ENCODE assay signal across 25 mouse cellular contexts in genomic region chr7:31086175-31086755, GRCm38 (mm10). TPM values are rescaled to one million over a fixed set of nuclear protein-coding genes. Genes with fewer than 3 reads are reported as not detected.
A peak's percentile ranks its signal among the peaks of the same experiment; 100 is the strongest.
DNase-seq lines count a peak whose midpoint lies in the region; ATAC-seq and TF ChIP-seq lines count a peak whose summit lies in the region.
"Had no signal": no experiment of that assay in that cellular context is flagged by ENCODE, and none has a peak within 500 bp of the region (broad histone marks: within the 10 kb centered on the region; RNA-seq: fewer than 3 reads in every experiment).

No protein-coding gene starts in this region.

- no peak for TF ChIP-seq CTCF in cerebellum, adult 2 months (IDR thresholded peaks at IDR 0.05; ENCODE audit: borderline replicate concordance, insufficient read depth, low read depth, low read length)
- no peak for TF ChIP-seq CTCF in left cerebral cortex, adult 2 months (IDR thresholded peaks at IDR 0.05)

- no peak overlapping the region for H3K4me3 ChIP-seq in cerebellum, adult 2 months (replicated peaks; ENCODE audit: insufficient read depth, low read depth, low read length)
- H3K4me3 ChIP-seq in left cerebral cortex, adult 2 months: no peak overlapping the region
- no peak overlapping the region for H3K4me3 ChIP-seq in limb, embryonic 10.5 days
- no peak overlapping the region for H3K4me3 ChIP-seq in stomach, embryonic 14.5 days (ENCODE audit: low read depth, low read length)
- H3K4me3 ChIP-seq: erythroblast, embryonic 14.5 days; heart, embryonic 13.5 days; limb, embryonic 12.5 days; liver, embryonic 13.5 days had no signal

- TF ChIP-seq POLR2A in cerebellum, adult 2 months (IDR thresholded peaks at IDR 0.05; ENCODE audit: borderline replicate concordance, insufficient read depth, low read length): no peak

- no peaks in the 10 kb centered on the region for H3K9me3 ChIP-seq in limb, embryonic 10.5 days (replicated peaks)
- no peaks in the 10 kb centered on the region for H3K9me3 ChIP-seq in stomach, embryonic 14.5 days (ENCODE audit: control insufficient read depth, low read depth, low read length)
- H3K9me3 ChIP-seq: heart, embryonic 13.5 days; limb, embryonic 12.5 days; liver, embryonic 13.5 days had no signal

- WGBS in cerebellum, adult 2 months: 61% methylated on average over 9 of the region's 9 CpGs
- 91% methylated on average over 9 of the region's 9 CpGs for WGBS in limb, embryonic 10.5 days
- 91% methylated on average over 9 of the region's 9 CpGs for WGBS in stomach, embryonic 14.5 days

- H3K4me1 ChIP-seq in cerebellum, adult 2 months (ENCODE audit: control insufficient read depth, insufficient read depth, low read length): no peaks in the 10 kb centered on the region
- H3K4me1 ChIP-seq in limb, embryonic 10.5 days: peaks cover 20% of the 10 kb centered on the region; the same call in 1 of the 2 replicates
- H3K4me1 ChIP-seq in stomach, embryonic 14.5 days (ENCODE audit: control insufficient read depth, insufficient read depth, low read length): peaks cover 15% of the 10 kb centered on the region; the same call in 1 of the 2 replicates

- H3K4me2 ChIP-seq in stomach, embryonic 14.5 days (replicated peaks; ENCODE audit: low read depth, low read length): no peak overlapping the region
- H3K4me2 ChIP-seq: heart, embryonic 13.5 days; limb, embryonic 12.5 days; liver, embryonic 13.5 days; lung, embryonic 14.5 days had no signal

- intact Hi-C loops in left cerebral cortex, adult 2 months (cut with DNase I): no loop called here
- intact Hi-C loops in left cerebral cortex, postnatal 36 days (cut with DNase I): no loop called here

- no peaks in the 10 kb centered on the region for H3K27me3 ChIP-seq in cerebellum, adult 2 months (ENCODE audit: control insufficient read depth, insufficient read depth, low read length)
- no peaks in the 10 kb centered on the region for H3K27me3 ChIP-seq in limb, embryonic 10.5 days (ENCODE audit: low read depth, poor library complexity, severe bottlenecking)
- no peaks in the 10 kb centered on the region for H3K27me3 ChIP-seq in stomach, embryonic 14.5 days (ENCODE audit: control insufficient read depth, insufficient read depth, low read length)
- H3K27me3 ChIP-seq: heart, embryonic 13.5 days; limb, embryonic 12.5 days; liver, embryonic 13.5 days had no signal

- no peaks in the 10 kb centered on the region for H3K36me3 ChIP-seq in limb, embryonic 10.5 days
- H3K36me3 ChIP-seq in stomach, embryonic 14.5 days (ENCODE audit: control insufficient read depth, insufficient read depth, low read length): no peaks in the 10 kb centered on the region
- H3K36me3 ChIP-seq: G1E; heart, embryonic 13.5 days; limb, embryonic 12.5 days; liver, embryonic 13.5 days had no signal

- ATAC-seq in stomach, embryonic 14.5 days (ENCODE audit: insufficient number of reproducible peaks, insufficient read depth, low FRiP score, low read depth): no peak
- no peak for ATAC-seq in erythroid progenitor cell, adult 5-6 weeks (replicated peaks; ENCODE audit: low FRiP score, poor library complexity, severe bottlenecking)
- ATAC-seq: forebrain, embryonic 16.5 days had no signal

- no peak for DNase-seq in cerebellum, adult 2 months
- no peak for DNase-seq in cerebellum, adult 9-10 months
- no peak for DNase-seq in left cerebral cortex, adult 2 months (ENCODE audit: extremely low spot score in 1 of 2, low spot score in 2 of 2)
- no peak for DNase-seq in left cerebral cortex, postnatal 36 days (ENCODE audit: low spot score in 2 of 2)
- DNase-seq in limb, embryonic 10.5 days (ENCODE audit: low spot score): no peak
- DNase-seq in spleen, postnatal 14 days (ENCODE audit: low spot score in 2 of 2): no peak
- DNase-seq: adrenal gland, postnatal 25 days; cerebellum, adult 11 months; cerebellum, postnatal 25 days; heart, postnatal 4 days; kidney, adult 18-20 months; liver, embryonic 13.5 days; lung, embryonic 14.5 days; lung, postnatal 4 days; midbrain, embryonic 14.5 days; thymus, adult 2 months had no signal

- H3K27ac ChIP-seq in cerebellum, adult 2 months (ENCODE audit: insufficient read depth, low read length): peak overlapping the region; percentile 23; the same call in 1 of the 2 replicates
- peak overlapping the region; percentile 91 for H3K27ac ChIP-seq in left cerebral cortex, adult 2 months
- peak overlapping the region; percentile 42; the same call in 1 of the 2 replicates for H3K27ac ChIP-seq in limb, embryonic 10.5 days
- peak overlapping the region; percentile 53; the same call in 1 of the 2 replicates for H3K27ac ChIP-seq in stomach, embryonic 14.5 days (ENCODE audit: low read length)
- H3K27ac ChIP-seq: kidney, postnatal 0 days; liver, embryonic 13.5 days had no signal

- no peak overlapping the region for H3K9ac ChIP-seq in stomach, embryonic 14.5 days (replicated peaks; ENCODE audit: low read depth, low read length)
- H3K9ac ChIP-seq: heart, embryonic 13.5 days; limb, embryonic 12.5 days; liver, embryonic 13.5 days; lung, embryonic 14.5 days had no signal

RNA-seq across cellular contexts. Expression of gene Fxyd3, which starts 9.8 kb away (rescaled TPM):
- polyA plus RNA-seq in cerebellum, adult 2 months (2012; rRNA removed): 1.3 and 1.4 TPM in 2 replicates
- total RNA-seq in left cerebral cortex, adult 2 months (2021): not detected
- total RNA-seq in left cerebral cortex, postnatal 36 days (2021): not detected
- polyA plus RNA-seq in limb, embryonic 10.5 days (2016; fragmentation: Nextera tagmentation; extraction: Ambion mirVana): 7.6 and 10.0 TPM in 2 replicates
- polyA plus RNA-seq in stomach, embryonic 14.5 days (2014; fragmentation: Nextera tagmentation; extraction: Ambion mirVana): 458 and 479 TPM in 2 replicates
- not detected in 2 replicates for total RNA-seq in erythroid progenitor cell, adult 5-6 weeks (2015; ENCODE audit: low replicate concordance)
- not detected in 2 replicates for total RNA-seq in erythroid progenitor cell, adult 5-6 weeks (2017; ENCODE audit: low replicate concordance)
- total RNA-seq: granulocyte monocyte progenitor cell, adult 5-6 weeks had no signal
- polyA plus RNA-seq: erythroblast, embryonic 14.5 days; G1E; midbrain, embryonic 14.5 days had no signal

RNA-seq across cellular contexts. Expression of gene Lgi4, which starts 27.1 kb away (rescaled TPM):
- polyA plus RNA-seq in cerebellum, adult 2 months (2012; rRNA removed): 48.9 and 54.2 TPM in 2 replicates
- 10 to 100 TPM; 28.9 to 34.1 TPM for total RNA-seq in left cerebral cortex, adult 2 months (2021)
- 10 to 100 TPM; 27.4 to 28.7 TPM for total RNA-seq in left cerebral cortex, postnatal 36 days (2021)
- polyA plus RNA-seq in limb, embryonic 10.5 days (2016; fragmentation: Nextera tagmentation; extraction: Ambion mirVana): 0.13 and 0.16 TPM in 2 replicates
- polyA plus RNA-seq in stomach, embryonic 14.5 days (2014; fragmentation: Nextera tagmentation; extraction: Ambion mirVana): 0.78 and 1.7 TPM in 2 replicates
- total RNA-seq in erythroid progenitor cell, adult 5-6 weeks (2015; ENCODE audit: low replicate concordance): not detected in 2 replicates
- 0.51 TPM in 1 of 2 replicates, not detected in the other for total RNA-seq in erythroid progenitor cell, adult 5-6 weeks (2017; ENCODE audit: low replicate concordance)
- total RNA-seq: granulocyte monocyte progenitor cell, adult 5-6 weeks had no signal
- polyA plus RNA-seq: erythroblast, embryonic 14.5 days; G1E had no signal

RNA-seq across cellular contexts. Expression of gene Hpn, which starts 28.8 kb away (rescaled TPM):
- 9.4 and 10.8 TPM in 2 replicates for polyA plus RNA-seq in cerebellum, adult 2 months (2012; rRNA removed)
- total RNA-seq in left cerebral cortex, adult 2 months (2021): 1 to 10 TPM; 2.5 to 8.3 TPM
- total RNA-seq in left cerebral cortex, postnatal 36 days (2021): 1 to 10 TPM; 2.1 to 4.5 TPM
- polyA plus RNA-seq in limb, embryonic 10.5 days (2016; fragmentation: Nextera tagmentation; extraction: Ambion mirVana): 3.1 TPM in 2 replicates
- 23.0 TPM in 2 replicates for polyA plus RNA-seq in stomach, embryonic 14.5 days (2014; fragmentation: Nextera tagmentation; extraction: Ambion mirVana)
- 5.9 TPM in 1 of 2 replicates, not detected in the other for total RNA-seq in erythroid progenitor cell, adult 5-6 weeks (2015; ENCODE audit: low replicate concordance)
- total RNA-seq in erythroid progenitor cell, adult 5-6 weeks (2017; ENCODE audit: low replicate concordance): not detected in 2 replicates
- polyA plus RNA-seq: forebrain, embryonic 16.5 days; G1E had no signal

RNA-seq across cellular contexts. Expression of gene Fxyd1, which starts 29.3 kb away (rescaled TPM):
- polyA plus RNA-seq in cerebellum, adult 2 months (2012; rRNA removed): 202 and 222 TPM in 2 replicates
- 10 to 100 TPM; 72.8 to 79.1 TPM for total RNA-seq in left cerebral cortex, adult 2 months (2021)
- total RNA-seq in left cerebral cortex, postnatal 36 days (2021): 10 to 100 TPM; 75.9 to 86.2 TPM
- polyA plus RNA-seq in limb, embryonic 10.5 days (2016; fragmentation: Nextera tagmentation; extraction: Ambion mirVana): 6.2 and 7.7 TPM in 2 replicates
- polyA plus RNA-seq in stomach, embryonic 14.5 days (2014; fragmentation: Nextera tagmentation; extraction: Ambion mirVana): 86.7 and 99.3 TPM in 2 replicates
- total RNA-seq in erythroid progenitor cell, adult 5-6 weeks (2015; ENCODE audit: low replicate concordance): not detected in 2 replicates
- not detected in 2 replicates for total RNA-seq in erythroid progenitor cell, adult 5-6 weeks (2017; ENCODE audit: low replicate concordance)
- total RNA-seq: G1E; granulocyte monocyte progenitor cell, adult 5-6 weeks had no signal
- polyA plus RNA-seq: G1E had no signal

RNA-seq across cellular contexts. Expression of gene Fxyd7, which starts 35.0 kb away (rescaled TPM):
- polyA plus RNA-seq in cerebellum, adult 2 months (2012; rRNA removed): 72.5 and 99.7 TPM in 2 replicates
- 100 to 1,000 TPM; 174 to 184 TPM for total RNA-seq in left cerebral cortex, adult 2 months (2021)
- 100 to 1,000 TPM; 184 to 245 TPM for total RNA-seq in left cerebral cortex, postnatal 36 days (2021)
- 0.30 and 1.3 TPM in 2 replicates for polyA plus RNA-seq in limb, embryonic 10.5 days (2016; fragmentation: Nextera tagmentation; extraction: Ambion mirVana)
- 35.7 and 42.2 TPM in 2 replicates for polyA plus RNA-seq in stomach, embryonic 14.5 days (2014; fragmentation: Nextera tagmentation; extraction: Ambion mirVana)
- total RNA-seq in erythroid progenitor cell, adult 5-6 weeks (2015; ENCODE audit: low replicate concordance): not detected in 2 replicates
- not detected in 2 replicates for total RNA-seq in erythroid progenitor cell, adult 5-6 weeks (2017; ENCODE audit: low replicate concordance)
- total RNA-seq: G1E; granulocyte monocyte progenitor cell, adult 5-6 weeks had no signal
- polyA plus RNA-seq: erythroblast, embryonic 14.5 days; G1E had no signal

Comparison
In these comparisons a context has a peak if more than half of its experiments do, and no peak if none do; other contexts are left out.
1. H3K27ac ChIP-seq: peak in every context shown above with its lines; median percentile 91 in left cerebral cortex, adult 2 months; 53 in stomach, embryonic 14.5 days; 42 in limb, embryonic 10.5 days; 23 in cerebellum, adult 2 months.
2. RNA of gene Lgi4, which starts 27.1 kb away (total RNA-seq): 28.9 to 34.1 TPM in left cerebral cortex, adult 2 months and 27.4 to 28.7 TPM in left cerebral cortex, postnatal 36 days; 0.51 TPM in erythroid progenitor cell, adult 5-6 weeks; every median in the first group is over 10 times any median in the second.